Mouse (Mus musculus) liver, embryonic 14.5 days (tissue): Measurements from ENCODE around the gene Cfb. TPM values are rescaled to one million over a fixed set of nuclear protein-coding genes. Genes with fewer than 3 reads are reported as not detected.

ENCODE experiments used
- ATAC-seq: fragments of 200-750 bp; cut with Nextera tagmentation; 2 replicates; pipeline ENCODE4 v1.8.0; 2017; ENCODE audit warnings: moderate number of reproducible peaks, mild to moderate bottlenecking, moderate library complexity; ENCODE audit not compliant: insufficient read depth
- DNase-seq, 3 experiments: peaks; one replicate each; pipeline ENCODE4 v3.0.0-alpha.2; 2012 to 2013; ENCODE audit warnings: low read depth in 3 of 3, low spot score in 3 of 3
- H3K27ac ChIP-seq: fragments of 300-500 bp; sonication (generic); 2 replicates; pipeline ENCODE4 v1.5.1; 2014; ENCODE audit warnings: moderate library complexity, mild to moderate bottlenecking, control low read depth, inconsistent platforms
- H3K27me3 ChIP-seq: fragments of 300-500 bp; sonication (generic); 2 replicates; pipeline ENCODE4 v1.6.1; 2014; ENCODE audit warnings: mild to moderate bottlenecking, low read length, moderate library complexity; ENCODE audit not compliant: control insufficient read depth, insufficient read depth
- H3K36me3 ChIP-seq: fragments of 300-500 bp; sonication (generic); replicated peaks from 2 replicates; pipeline ENCODE4 v1.6.1; 2014; ENCODE audit warnings: low read depth; ENCODE audit not compliant: control insufficient read depth, insufficient read depth
- H3K4me1 ChIP-seq, 2 experiments: fragments of 200-500 bp in 1 of 2; fragments of 300-500 bp in 1 of 2; sonication (generic) in 1 of 2; replicated peaks; 2 replicates each; pipeline ENCODE4 v1.6.1; 2012 to 2014; ENCODE audit warnings: antibody characterized with exemption in 1 of 2, inconsistent platforms in 1 of 2, low read length in 1 of 2; ENCODE audit not compliant: control insufficient read depth in 2 of 2, insufficient read depth in 2 of 2
- H3K4me2 ChIP-seq: fragments of 300-500 bp; sonication (generic); 2 replicates; pipeline ENCODE4 v1.6.1; 2014; ENCODE audit warnings: low read depth, mild to moderate bottlenecking, control low read depth, moderate library complexity
- H3K4me3 ChIP-seq, 2 experiments: fragments of 200-500 bp in 1 of 2; fragments of 300-500 bp in 1 of 2; sonication (generic) in 1 of 2; 2 replicates each; pipeline ENCODE4 v1.5.1; 2012 to 2014; ENCODE audit warnings: low read depth in 2 of 2, low read length in 2 of 2, mild to moderate bottlenecking in 2 of 2, control low read depth in 1 of 2, inconsistent platforms in 1 of 2, moderate library complexity in 1 of 2; ENCODE audit not compliant: insufficient read depth in 1 of 2
- H3K9ac ChIP-seq: fragments of 300-500 bp; sonication (generic); replicated peaks from 2 replicates; pipeline ENCODE4 v1.6.1; 2014; ENCODE audit warnings: mild to moderate bottlenecking, control low read depth, moderate library complexity
- H3K9me3 ChIP-seq: fragments of 300-500 bp; sonication (generic); 2 replicates; pipeline ENCODE4 v1.6.1; 2016; ENCODE audit warnings: low read length, mixed read lengths; ENCODE audit not compliant: control insufficient read depth
- CTCF ChIP-seq: IDR thresholded peaks from 2 replicates; pipeline ENCODE4 v1.5.1; 2016; ENCODE audit warnings: antibody characterized with exemption, low read depth, control low read depth
- EP300 ChIP-seq: IDR thresholded peaks from 2 replicates; pipeline ENCODE4 v1.6.1; 2016; ENCODE audit warnings: antibody characterized with exemption, low read depth
- WGBS: fragments of 180-500 bp; shearing (Covaris S2); extraction: QIAGEN DNeasy Blood & Tissue Kit; methylation state at CpG from one replicate; pipeline ENCODE4 v1.1.7; 2014; ENCODE audit not compliant: insufficient replicate concordance; 5-methylcytosine and 5-hydroxymethylcytosine counted together
- polyA plus RNA-seq, 2 experiments: library from polyadenylated mRNA; depleted of rRNA in 1 of 2; stranded (reverse) in 1 of 2; unstranded in 1 of 2; fragments of >200 nt; fragmentation: Nextera tagmentation in 1 of 2; extraction: Ambion mirVana in 1 of 2; gene quantifications; 2 replicates each; pipeline versions ENCODE4 v1.2.1 to v1.2.3; 2012 to 2014

Cfb gene
- polyA plus RNA-seq, 2 experiments, result 138 to 159 TPM

- Histone ChIP-seq H3K9ac (peak overlapping the region; percentile 85), H3K4me2 (peak overlapping the region; percentile 97)
Measured at GRCm38 (mm10) chr17:34899890-34900243, 37.5 kb upstream of the Cfb start.

GRCm38 (mm10) chr17:34899053-34899889 is 37.0 kb upstream of the Cfb start:
- ATAC-seq, result no peak
- DNase-seq, result no peak
- Histone ChIP-seq H3K4me1 (peaks cover 6 to 13% of the 10 kb centered on the region in 2 experiments), H3K4me3 (peak overlapping the region; percentile 64 to 85), H3K36me3 (peaks cover 3% of the 10 kb centered on the region), H3K9me3 (no peaks in the 10 kb centered on the region), H3K27me3 (no peaks in the 10 kb centered on the region), H3K27ac (peak overlapping the region; percentile 75), H3K9ac (peak overlapping the region; percentile 85), H3K4me2 (peak overlapping the region; percentile 97)
- TF ChIP-seq EP300, result no peak
- under 1% methylated on average over 43 of the region's 45 CpGs for WGBS

More at GRCm38 (mm10) chr17:34899890-34900243, 37.5 kb upstream of the Cfb start:
- H3K4me3 ChIP-seq, result peak overlapping the region; percentile 64 to 85
- H3K27ac ChIP-seq, result peak overlapping the region; percentile 75
- H3K9me3 ChIP-seq, result no peaks in the 10 kb centered on the region
- peaks cover 6 to 13% of the 10 kb centered on the region in 2 experiments for H3K4me1 ChIP-seq
- no peak for DNase-seq
- 3% methylated on average over 5 of the region's 5 CpGs for WGBS
- ATAC-seq, result no peak
- H3K36me3 ChIP-seq, result peaks cover 3% of the 10 kb centered on the region
- TF ChIP-seq EP300 (no peak), CTCF (no peak; the same call in 1 of the 2 replicates)
- H3K27me3 ChIP-seq, result no peaks in the 10 kb centered on the region

GRCm38 (mm10) chr17:34898706-34899052 is 36.4 kb upstream of the Cfb start:
- peak overlapping the region; percentile 97 for H3K4me2 ChIP-seq
- no peak for DNase-seq
- WGBS, result under 1% methylated on average over 24 of the region's 47 CpGs
- peak overlapping the region; percentile 64 to 85 for H3K4me3 ChIP-seq
- H3K9ac ChIP-seq, result peak overlapping the region; percentile 85
- no peaks in the 10 kb centered on the region for H3K27me3 ChIP-seq
- peaks cover 7 to 15% of the 10 kb centered on the region in 2 experiments for H3K4me1 ChIP-seq
- H3K27ac ChIP-seq, result peak overlapping the region; percentile 75
- ATAC-seq, result no peak
- TF ChIP-seq CTCF, result no peak
- no peak for TF ChIP-seq EP300
- H3K9me3 ChIP-seq, result no peaks in the 10 kb centered on the region
- H3K36me3 ChIP-seq, result peaks cover 3% of the 10 kb centered on the region

GRCm38 (mm10) chr17:34898160-34898586 is 35.9 kb upstream of the Cfb start, which contains the start of the genes C2 and Ehmt2:
C2 (minus strand) TSS chr17:34898265.
Ehmt2 (plus strand) TSS chr17:34898469.
- Histone ChIP-seq H3K9ac (peak within 1 kb of the TSS; percentile 85), H3K4me2 (peak within 1 kb of the TSS; percentile 97), H3K27me3 (no peaks in the 10 kb centered on the region), H3K4me3 (peak within 1 kb of the TSS; percentile 64 to 85), H3K4me1 (peaks cover 9 to 19% of the 10 kb centered on the region in 2 experiments), H3K9me3 (no peaks in the 10 kb centered on the region), H3K36me3 (peaks cover 3% of the 10 kb centered on the region), H3K27ac (peak within 1 kb of the TSS; percentile 75)
- 0% methylated on average over 26 of the region's 44 CpGs for WGBS
- ATAC-seq, result peak; percentile 46
- TF ChIP-seq EP300 (no peak), CTCF (no peak)
- peak in 2 of 3 experiments; percentile 46 to 55 for DNase-seq

GRCm38 (mm10) chr17:34897373-34898159 is 35.2 kb upstream of the Cfb start:
- no peaks in the 10 kb centered on the region for H3K27me3 ChIP-seq
- WGBS, result 5% methylated on average over 10 of the region's 10 CpGs
- DNase-seq (no peak), ATAC-seq (no peak)
- peaks cover 9 to 22% of the 10 kb centered on the region in 2 experiments for H3K4me1 ChIP-seq
- no peak for TF ChIP-seq EP300
- 0 out of 2 replicates have a peak, but pooled peaks have one; percentile 4 for TF ChIP-seq CTCF
- peak overlapping the region; percentile 75 for H3K27ac ChIP-seq
- peak overlapping the region; percentile 97 for H3K4me2 ChIP-seq
- H3K36me3 ChIP-seq, result no peaks in the 10 kb centered on the region; the same call in none of the 2 replicates
- peak overlapping the region; percentile 64 to 85 for H3K4me3 ChIP-seq
- H3K9ac ChIP-seq, result peak overlapping the region; percentile 85
- no peaks in the 10 kb centered on the region for H3K9me3 ChIP-seq
